Mouse (Mus musculus): ENCODE measurements around the gene 6430531B16Rik. TPM values are rescaled to one million over a fixed set of nuclear protein-coding genes. Genes with fewer than 3 reads are reported as not detected.

Gene 6430531B16Rik
- total RNA-seq, 2 experiments from 2014 or later, result 0.39 TPM; not detected in 1

GRCm38 (mm10) chr7:139970979-139971378, 7.6 kb downstream of the 6430531B16Rik start:
- DNase-seq, result no peak

- DNase-seq, result no peak
Measured at GRCm38 (mm10) chr7:139970216-139970919, 8.2 kb downstream of the 6430531B16Rik start.

GRCm38 (mm10) chr7:139969348-139970130, 9.0 kb downstream of the 6430531B16Rik start:
- DNase-seq, result peak; percentile 91

GRCm38 (mm10) chr7:139968428-139968827, 10.1 kb downstream of the 6430531B16Rik start:
- DNase-seq, result no peak

- DNase-seq, result no peak
Measured at GRCm38 (mm10) chr7:139967175-139967574, 11.4 kb downstream of the 6430531B16Rik start.

GRCm38 (mm10) chr7:139963814-139964213, 14.7 kb downstream of the 6430531B16Rik start:
- DNase-seq, result no peak

- DNase-seq, result peak; percentile 80
Measured at GRCm38 (mm10) chr7:139961141-139961540, 17.4 kb downstream of the 6430531B16Rik start.

GRCm38 (mm10) chr7:139957958-139958357, 20.6 kb downstream of the 6430531B16Rik start:
- DNase-seq, result peak; percentile 69

GRCm38 (mm10) chr7:139957437-139957836, 21.1 kb downstream of the 6430531B16Rik start:
- DNase-seq, result no peak

- DNase-seq, result no peak
Measured at GRCm38 (mm10) chr7:139956658-139957057, 21.9 kb downstream of the 6430531B16Rik start.

- no peak for DNase-seq
Measured at GRCm38 (mm10) chr7:139955505-139955904, 23.1 kb downstream of the 6430531B16Rik start.

- no peak for DNase-seq
Measured at GRCm38 (mm10) chr7:139951991-139952633, 26.4 kb downstream of the 6430531B16Rik start.

GRCm38 (mm10) chr7:139951079-139951478, 27.5 kb downstream of the 6430531B16Rik start:
- DNase-seq, result peak; percentile 57

- peak; percentile 74 for DNase-seq
Measured at GRCm38 (mm10) chr7:139950283-139950971, 28.1 kb downstream of the 6430531B16Rik start.

- DNase-seq, result peak; percentile 73
Measured at GRCm38 (mm10) chr7:139949893-139950282, 28.7 kb downstream of the 6430531B16Rik start.

- DNase-seq, result no peak
Measured at GRCm38 (mm10) chr7:139946032-139946431, 32.5 kb downstream of the 6430531B16Rik start.

- no peak for DNase-seq
Measured at GRCm38 (mm10) chr7:139945516-139945915, 33.0 kb downstream of the 6430531B16Rik start.

- peak; percentile 15 for DNase-seq
Measured at GRCm38 (mm10) chr7:139944291-139945240, 34.0 kb downstream of the 6430531B16Rik start.

- peak; percentile 60 for DNase-seq
Measured at GRCm38 (mm10) chr7:139943674-139944281, 34.8 kb downstream of the 6430531B16Rik start, which contains the start of gene Utf1. Utf1 (plus strand) TSS chr7:139943789.

GRCm38 (mm10) chr7:139940476-139941209, 37.9 kb downstream of the 6430531B16Rik start:
- no peak for DNase-seq
